9 mouse cellular contexts compared by ENCODE assay signal in the genomic region with DNA sequence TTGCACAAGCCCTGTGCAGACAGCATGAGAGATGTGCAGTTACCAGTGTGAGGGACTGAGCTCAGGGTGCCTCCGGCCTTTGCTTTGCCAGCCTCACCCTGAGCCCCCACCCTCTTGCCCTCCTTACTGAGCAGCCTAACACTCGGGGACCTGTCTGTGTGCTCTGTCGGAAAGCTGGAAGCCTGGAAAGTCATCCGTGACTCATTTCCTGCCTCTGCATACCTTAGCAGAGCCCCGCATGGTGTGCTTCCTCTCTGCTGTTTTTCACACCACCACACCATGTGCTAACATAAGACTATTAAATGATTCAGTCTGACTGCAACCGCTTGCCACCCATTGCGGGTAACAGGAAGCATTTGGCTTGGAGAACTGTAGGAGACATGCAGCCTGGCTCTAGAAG.
DNase-seq lines count a peak whose midpoint lies in the region; ATAC-seq lines count a peak whose summit lies in the region.
"Had no signal": no experiment of that assay in that cellular context is flagged by ENCODE, and none has a peak within 500 bp of the region (broad histone marks: within the 10 kb centered on the region; RNA-seq: fewer than 3 reads in every experiment).

No protein-coding gene starts in this region.

- 0 out of 2 replicates have a peak, but pooled peaks cover 5% of the 10 kb centered on the region for H3K9me3 ChIP-seq in heart, embryonic 12.5 days (replicated peaks)
- no peaks in the 10 kb centered on the region for H3K9me3 ChIP-seq in hindbrain, embryonic 13.5 days

- H3K4me3 ChIP-seq in heart, embryonic 12.5 days, result no peak overlapping the region
- H3K4me3 ChIP-seq in hindbrain, embryonic 13.5 days, result no peak overlapping the region
- H3K4me3 ChIP-seq: erythroblast, embryonic 14.5 days had no signal

- 49% methylated on average over 7 of the region's 7 CpGs for WGBS in heart, embryonic 12.5 days
- 78% methylated on average over 7 of the region's 7 CpGs for WGBS in hindbrain, embryonic 13.5 days

- H3K9ac ChIP-seq in heart, embryonic 12.5 days, result no peak overlapping the region
- H3K9ac ChIP-seq in hindbrain, embryonic 13.5 days, result no peak overlapping the region

- H3K27me3 ChIP-seq in heart, embryonic 12.5 days (replicated peaks), result no peaks in the 10 kb centered on the region
- H3K27me3 ChIP-seq in hindbrain, embryonic 13.5 days, result peaks cover 4% of the 10 kb centered on the region; the same call in 1 of the 2 replicates

- H3K4me2 ChIP-seq in heart, embryonic 12.5 days, result no peak overlapping the region
- no peak overlapping the region for H3K4me2 ChIP-seq in hindbrain, embryonic 13.5 days

- intact Hi-C loops in heart, postnatal 36 days (cut with DNase I), result no loop called here

- ATAC-seq in heart, embryonic 12.5 days (ENCODE audit: insufficient number of reproducible peaks, low FRiP score), result peak; percentile 75
- no peak for ATAC-seq in hindbrain, embryonic 13.5 days (ENCODE audit: low FRiP score)

- H3K27ac ChIP-seq in heart, embryonic 12.5 days (ENCODE audit: poor library complexity, severe bottlenecking), result no peak overlapping the region
- no peak overlapping the region for H3K27ac ChIP-seq in hindbrain, embryonic 13.5 days

- peaks cover 6% of the 10 kb centered on the region; the same call in 1 of the 2 replicates for H3K4me1 ChIP-seq in heart, embryonic 12.5 days (replicated peaks)
- H3K4me1 ChIP-seq in hindbrain, embryonic 13.5 days (replicated peaks), result peaks cover 12% of the 10 kb centered on the region

- H3K36me3 ChIP-seq in heart, embryonic 12.5 days, result no peaks in the 10 kb centered on the region
- H3K36me3 ChIP-seq in hindbrain, embryonic 13.5 days, result no peaks in the 10 kb centered on the region

- no peak for DNase-seq in heart, postnatal 36 days
- peak; percentile 32 for DNase-seq in thymus, postnatal 0 days (ENCODE audit: low spot score)
- no peak for DNase-seq in thymus, adult 18-20 months
- peak; percentile 53 for DNase-seq in layer of hippocampus, adult 9-10 months (ENCODE audit: low spot score)
- DNase-seq in yolk sac, embryonic 10.5 days (ENCODE audit: low spot score), result peak; percentile 7
- no peak for DNase-seq in adrenal gland, postnatal 25 days

Comparison
In these comparisons a context has a peak if more than half of its experiments do, and no peak if none do; other contexts are left out.
1. DNase-seq: peak in thymus, postnatal 0 days (single experiment), layer of hippocampus, adult 9-10 months (single experiment) and yolk sac, embryonic 10.5 days (single experiment); none in heart, postnatal 36 days (0 of 2), thymus, adult 18-20 months (0 of 2) and adrenal gland, postnatal 25 days (single experiment).